23 mouse cellular contexts compared by ENCODE assay signal in genomic region chr2:157127370-157127769, GRCm38 (mm10). TPM values are rescaled to one million over a fixed set of nuclear protein-coding genes. Genes with fewer than 3 reads are reported as not detected.
"Had no signal": no experiment of that assay in that cellular context is flagged by ENCODE, and none has a peak within 500 bp of the region (broad histone marks: within the 10 kb centered on the region; RNA-seq: fewer than 3 reads in every experiment).

No protein-coding gene starts in this region.

- H3K27ac ChIP-seq: liver, embryonic 13.5 days; liver, embryonic 15.5 days; lung, embryonic 15.5 days; macrophage; midbrain, embryonic 12.5 days; neural tube, embryonic 13.5 days; neural tube, embryonic 15.5 days had no signal

- H3K4me1 ChIP-seq: midbrain, embryonic 12.5 days; neural tube, embryonic 13.5 days; neural tube, embryonic 15.5 days had no signal

- H3K27me3 ChIP-seq: liver, embryonic 13.5 days; liver, embryonic 15.5 days; lung, embryonic 15.5 days; megakaryocyte, embryonic 14.5 days; midbrain, embryonic 12.5 days; neural tube, embryonic 13.5 days; neural tube, embryonic 15.5 days had no signal

- ATAC-seq: liver, postnatal 0 days; lung, postnatal 0 days had no signal

- H3K4me2 ChIP-seq: liver, embryonic 13.5 days; liver, embryonic 15.5 days; lung, embryonic 15.5 days; midbrain, embryonic 12.5 days; neural tube, embryonic 13.5 days; neural tube, embryonic 15.5 days had no signal

- H3K9ac ChIP-seq: liver, embryonic 13.5 days; liver, embryonic 15.5 days; liver, postnatal 0 days; lung, embryonic 15.5 days; midbrain, embryonic 12.5 days; neural tube, embryonic 13.5 days; neural tube, embryonic 15.5 days had no signal

- DNase-seq: liver, embryonic 13.5 days; liver, postnatal 0 days; lung, adult 2 months; lung, postnatal 36 days; midbrain, embryonic 14.5 days; retina, postnatal 1 day; right cerebral cortex, adult 18-20 months; thymus, adult 2 months; thymus, postnatal 25 days; thymus, postnatal 4 days had no signal

- H3K4me3 ChIP-seq: liver, embryonic 13.5 days; liver, embryonic 15.5 days; lung, embryonic 15.5 days; megakaryocyte, embryonic 14.5 days; midbrain, embryonic 12.5 days; neural tube, embryonic 13.5 days; neural tube, embryonic 15.5 days had no signal

- H3K9me3 ChIP-seq: liver, embryonic 13.5 days; liver, embryonic 15.5 days; lung, embryonic 15.5 days; megakaryocyte, embryonic 14.5 days; midbrain, embryonic 12.5 days; neural tube, embryonic 13.5 days; neural tube, embryonic 15.5 days had no signal

RNA-seq across cellular contexts. Expression of gene Tldc2, which starts 40.5 kb away (rescaled TPM):
- polyA plus RNA-seq: liver, embryonic 13.5 days; liver, embryonic 15.5 days; liver, postnatal 0 days; lung, adult 2 months; lung, embryonic 15.5 days; lung, postnatal 0 days; macrophage; midbrain, embryonic 12.5 days; midbrain, embryonic 14.5 days; midbrain, postnatal 0 days; neural tube, embryonic 11.5 days; neural tube, embryonic 13.5 days; neural tube, embryonic 15.5 days; stomach, embryonic 14.5 days; stomach, embryonic 16.5 days; testis, adult 2 months; thymus, adult 2 months had no signal
